Mouse (Mus musculus): ENCODE results near the gene G3bp1.

Gene G3bp1

GRCm38 (mm10) chr11:55464707-55465106 is 4.8 kb upstream of the G3bp1 start:
- no peak for DNase-seq (ENCODE audit: low read depth, low spot score)

GRCm38 (mm10) chr11:55465177-55465576 is 4.3 kb upstream of the G3bp1 start:
- DNase-seq (ENCODE audit: low read depth, low spot score): no peak

- DNase-seq (ENCODE audit: low read depth, low spot score): no peak
These were observed 1.5 kb upstream of the G3bp1 start for GRCm38 (mm10) chr11:55468012-55468411.

- no peak for DNase-seq (ENCODE audit: low read depth, low spot score)
These were observed 856 bp upstream of the G3bp1 start for GRCm38 (mm10) chr11:55468611-55469047.

GRCm38 (mm10) chr11:55469923-55470691 is 622 bp downstream of the G3bp1 start:
- no peak for DNase-seq (ENCODE audit: low read depth, low spot score)

- no peak for DNase-seq (ENCODE audit: low read depth, low spot score)
These were observed 1.3 kb downstream of the G3bp1 start for GRCm38 (mm10) chr11:55470761-55471160.

GRCm38 (mm10) chr11:55471467-55471866 is 2.0 kb downstream of the G3bp1 start:
- no peak for DNase-seq (ENCODE audit: low read depth, low spot score)

GRCm38 (mm10) chr11:55473219-55473618 is 3.7 kb downstream of the G3bp1 start:
- no peak for DNase-seq (ENCODE audit: low read depth, low spot score)

GRCm38 (mm10) chr11:55485443-55485842 is 16.0 kb downstream of the G3bp1 start:
- no peak for DNase-seq (ENCODE audit: low read depth, low spot score)

- no peak for DNase-seq (ENCODE audit: low read depth, low spot score)
These were observed 26.7 kb downstream of the G3bp1 start for GRCm38 (mm10) chr11:55496158-55496557.

- peak; percentile 12 for DNase-seq (ENCODE audit: low read depth, low spot score)
These were observed 28.4 kb downstream of the G3bp1 start for GRCm38 (mm10) chr11:55497885-55498284.

GRCm38 (mm10) chr11:55501955-55502531 is 32.6 kb downstream of the G3bp1 start:
- no peak for DNase-seq (ENCODE audit: low read depth, low spot score)

GRCm38 (mm10) chr11:55502886-55503285 is 33.4 kb downstream of the G3bp1 start:
- no peak for DNase-seq (ENCODE audit: low read depth, low spot score)

GRCm38 (mm10) chr11:55505485-55505884 is 36.0 kb downstream of the G3bp1 start:
- no peak for DNase-seq (ENCODE audit: low read depth, low spot score)

GRCm38 (mm10) chr11:55511374-55511773 is 41.9 kb downstream of the G3bp1 start:
- DNase-seq (ENCODE audit: low read depth, low spot score): no peak

- no peak for DNase-seq (ENCODE audit: low read depth, low spot score)
These were observed 48.2 kb downstream of the G3bp1 start for GRCm38 (mm10) chr11:55517666-55518065.

- peak; percentile 56 for DNase-seq (ENCODE audit: low read depth, low spot score)
These were observed 49.6 kb downstream of the G3bp1 start for GRCm38 (mm10) chr11:55518806-55519674.

- DNase-seq (ENCODE audit: low read depth, low spot score): no peak
These were observed 61.3 kb downstream of the G3bp1 start for GRCm38 (mm10) chr11:55530741-55531140.

- DNase-seq (ENCODE audit: low read depth, low spot score): peak; percentile 40
These were observed 63.9 kb downstream of the G3bp1 start for GRCm38 (mm10) chr11:55533378-55533777.

GRCm38 (mm10) chr11:55534766-55535165 is 65.3 kb downstream of the G3bp1 start:
- DNase-seq (ENCODE audit: low read depth, low spot score): no peak

- no peak for DNase-seq (ENCODE audit: low read depth, low spot score)
These were observed 72.6 kb downstream of the G3bp1 start for GRCm38 (mm10) chr11:55542128-55542527.

- no peak for DNase-seq (ENCODE audit: low read depth, low spot score)
These were observed 73.2 kb downstream of the G3bp1 start for GRCm38 (mm10) chr11:55542671-55543070.
